Mouse (Mus musculus) heart, embryonic 16.5 days (tissue): ENCODE results near the gene Slc13a3. TPM values are rescaled to one million over a fixed set of nuclear protein-coding genes. Genes with fewer than 3 reads are reported as not detected.

Experiments used
- ATAC-seq: fragments of 200-750 bp; cut with Nextera tagmentation; replicated peaks from 2 replicates; pipeline ENCODE4 v1.8.0; 2017; ENCODE audit warnings: moderate number of reproducible peaks; ENCODE audit not compliant: insufficient read depth, low FRiP score; ENCODE audit errors: extremely low read depth
- H3K27ac ChIP-seq: fragments of 300-500 bp; sonication (generic); 2 replicates; pipeline ENCODE4 v1.5.1; 2014; ENCODE audit warnings: mild to moderate bottlenecking, low read length, control low read depth, moderate library complexity
- H3K27me3 ChIP-seq: fragments of 300-500 bp; sonication (generic); 2 replicates; pipeline ENCODE4 v1.6.1; 2014; ENCODE audit warnings: low read length, mixed read lengths; ENCODE audit not compliant: control insufficient read depth, insufficient read depth
- H3K36me3 ChIP-seq: fragments of 300-500 bp; sonication (generic); 2 replicates; pipeline ENCODE4 v1.6.1; 2014; ENCODE audit not compliant: control insufficient read depth, insufficient read depth
- H3K4me1 ChIP-seq: fragments of 300-500 bp; sonication (generic); 2 replicates; pipeline ENCODE4 v1.6.1; 2014; ENCODE audit warnings: low read length, mixed read lengths; ENCODE audit not compliant: control insufficient read depth, insufficient read depth
- H3K4me2 ChIP-seq: fragments of 300-500 bp; sonication (generic); 2 replicates; pipeline ENCODE4 v1.6.1; 2014; ENCODE audit warnings: low read depth, mild to moderate bottlenecking, control low read depth, low read length
- H3K4me3 ChIP-seq: fragments of 300-500 bp; sonication (generic); 2 replicates; pipeline ENCODE4 v1.5.1; 2014; ENCODE audit warnings: mild to moderate bottlenecking, control low read depth, low read length
- H3K9ac ChIP-seq: fragments of 300-500 bp; sonication (generic); 2 replicates; pipeline ENCODE4 v1.6.1; 2014; ENCODE audit warnings: low read length, control low read depth
- H3K9me3 ChIP-seq: fragments of 300-500 bp; sonication (generic); replicated peaks from 2 replicates; pipeline ENCODE4 v1.6.1; 2016; ENCODE audit warnings: low read length; ENCODE audit not compliant: control insufficient read depth
- WGBS: fragments of 180-500 bp; shearing (Covaris S2); extraction: QIAGEN DNeasy Blood & Tissue Kit; methylation state at CpG from one replicate; pipeline ENCODE4 v1.1.7; 2014; 5-methylcytosine and 5-hydroxymethylcytosine counted together
- polyA plus RNA-seq: library from polyadenylated mRNA; unstranded; fragments of >200 nt; fragmentation: Nextera tagmentation; extraction: Ambion mirVana; gene quantifications from 2 replicates; pipeline ENCODE4 v1.2.1, GENCODE M21; 2015

Slc13a3 gene
- polyA plus RNA-seq, 1 experiment from 2014 or later, result 0.25 TPM

DNA sequence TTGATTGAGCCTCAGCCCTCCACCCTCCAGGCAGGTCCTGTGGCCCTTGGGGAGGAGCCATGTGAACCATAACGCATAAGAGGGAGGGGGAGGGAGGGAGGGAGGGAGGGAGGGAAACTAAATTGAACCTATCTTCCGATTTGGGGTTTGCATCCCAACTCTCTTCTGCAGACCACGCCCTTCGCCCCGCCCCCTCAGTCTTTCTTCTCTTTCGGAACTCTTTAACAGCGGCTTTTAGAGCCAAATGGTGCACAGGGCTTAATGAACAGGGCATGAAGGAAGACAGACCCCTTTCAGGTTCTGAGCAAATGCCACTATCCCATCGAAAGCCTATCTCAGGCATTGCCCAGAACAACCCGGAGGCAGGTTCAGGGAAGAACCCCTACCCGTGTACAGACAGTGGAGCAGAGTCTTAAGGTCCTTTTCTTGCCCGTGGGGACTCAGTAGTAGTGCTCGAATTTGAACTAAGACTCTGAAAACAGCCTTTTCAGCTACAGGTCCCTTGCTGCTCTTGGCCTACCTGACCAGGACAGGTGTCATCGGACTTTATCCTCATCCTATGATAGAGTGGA is 105.1 kb downstream of the Slc13a3 start:
- 3% methylated on average over 13 of the region's 13 CpGs for WGBS
- H3K9ac ChIP-seq, result no peak overlapping the region
- no peak overlapping the region for H3K27ac ChIP-seq
- no peaks in the 10 kb centered on the region for H3K36me3 ChIP-seq
- H3K4me2 ChIP-seq, result peak overlapping the region; percentile 25
- H3K4me3 ChIP-seq, result peak overlapping the region; percentile 5
- H3K9me3 ChIP-seq, result no peaks in the 10 kb centered on the region
- H3K27me3 ChIP-seq, result peaks cover 33% of the 10 kb centered on the region
- peaks cover 9% of the 10 kb centered on the region; the same call in 1 of the 2 replicates for H3K4me1 ChIP-seq
- no peak for ATAC-seq

DNA sequence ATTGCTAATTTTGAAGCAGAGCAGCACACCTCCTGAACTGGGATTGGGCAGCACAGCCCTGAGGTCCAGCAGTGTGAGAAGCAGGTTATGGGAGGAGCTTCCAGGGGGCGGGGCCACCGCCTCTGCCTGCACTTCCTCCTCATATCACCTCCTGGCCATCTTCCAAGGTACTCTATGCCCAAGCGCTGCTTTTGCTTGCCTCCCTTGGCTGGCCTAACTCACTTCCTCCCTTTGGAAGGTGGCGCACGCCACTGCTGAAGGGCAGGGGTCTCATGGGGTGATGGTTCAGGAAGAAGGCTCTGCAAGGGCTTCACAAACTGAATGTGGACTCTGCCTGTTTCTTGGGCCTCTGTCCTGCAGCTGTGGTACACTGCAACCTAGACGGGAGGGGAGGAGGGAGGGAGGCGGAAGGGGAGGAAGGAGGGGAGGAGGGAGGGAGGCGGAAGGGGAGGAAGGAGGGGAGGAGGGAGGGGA is 105.9 kb downstream of the Slc13a3 start:
- no peak overlapping the region for H3K4me3 ChIP-seq
- H3K9me3 ChIP-seq, result no peaks in the 10 kb centered on the region
- H3K4me1 ChIP-seq, result peaks cover 9% of the 10 kb centered on the region; the same call in 1 of the 2 replicates
- H3K27ac ChIP-seq, result no peak overlapping the region
- no peak for ATAC-seq
- H3K36me3 ChIP-seq, result no peaks in the 10 kb centered on the region
- H3K27me3 ChIP-seq, result peaks cover 36% of the 10 kb centered on the region
- H3K9ac ChIP-seq, result no peak overlapping the region
- 2% methylated on average over 5 of the region's 8 CpGs for WGBS
- H3K4me2 ChIP-seq, result no peak overlapping the region; the same call in 1 of the 2 replicates

DNA sequence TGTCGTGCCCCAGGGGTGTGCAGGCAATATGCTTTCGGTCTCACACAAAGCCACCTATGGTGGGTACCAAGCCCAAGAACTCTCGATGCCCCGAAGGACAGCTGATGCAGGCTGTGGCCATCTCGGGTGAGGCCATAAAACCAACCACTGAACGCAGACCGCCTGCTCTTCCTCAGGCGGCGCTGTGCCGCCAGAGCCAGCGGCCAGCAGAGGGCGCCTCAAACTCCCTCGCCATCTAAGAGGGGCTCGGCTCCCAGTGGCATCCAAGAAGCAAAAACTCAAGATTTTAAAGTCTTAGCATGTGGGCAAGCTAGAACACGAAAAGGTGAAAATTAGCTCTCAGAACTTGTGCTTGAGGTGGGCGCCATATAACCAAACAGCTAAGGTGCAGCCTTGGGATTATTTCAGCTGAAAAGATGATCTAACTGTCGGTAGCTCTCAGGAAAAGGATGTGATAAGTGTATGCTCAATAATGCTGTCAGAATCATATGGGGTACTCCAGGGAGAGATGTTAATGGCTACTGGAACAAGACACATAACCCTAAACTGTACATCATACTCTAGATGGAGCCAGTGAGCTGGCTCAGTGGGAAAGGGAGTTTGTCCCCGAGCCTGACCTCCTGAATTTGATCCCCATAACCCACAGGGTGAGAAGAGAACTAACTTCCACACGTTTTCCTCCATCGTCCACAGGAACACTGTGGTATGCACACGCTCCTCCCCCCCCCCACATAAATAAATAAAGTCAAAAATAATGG is 108.5 kb downstream of the Slc13a3 start:
- Histone ChIP-seq H3K4me1 (peaks cover 9% of the 10 kb centered on the region; the same call in 1 of the 2 replicates), H3K27me3 (peaks cover 35% of the 10 kb centered on the region), H3K9me3 (no peaks in the 10 kb centered on the region), H3K4me2 (peak overlapping the region; percentile 52), H3K9ac (no peak overlapping the region), H3K27ac (no peak overlapping the region), H3K36me3 (no peaks in the 10 kb centered on the region), H3K4me3 (no peak overlapping the region)
- no peak for ATAC-seq
- WGBS, result 13% methylated on average over 21 of the region's 21 CpGs

- WGBS, result 85% methylated on average over 6 of the region's 6 CpGs
Measured at GRCm38 (mm10) chr2:165363282-165363681, 109.7 kb downstream of the Slc13a3 start.

DNA sequence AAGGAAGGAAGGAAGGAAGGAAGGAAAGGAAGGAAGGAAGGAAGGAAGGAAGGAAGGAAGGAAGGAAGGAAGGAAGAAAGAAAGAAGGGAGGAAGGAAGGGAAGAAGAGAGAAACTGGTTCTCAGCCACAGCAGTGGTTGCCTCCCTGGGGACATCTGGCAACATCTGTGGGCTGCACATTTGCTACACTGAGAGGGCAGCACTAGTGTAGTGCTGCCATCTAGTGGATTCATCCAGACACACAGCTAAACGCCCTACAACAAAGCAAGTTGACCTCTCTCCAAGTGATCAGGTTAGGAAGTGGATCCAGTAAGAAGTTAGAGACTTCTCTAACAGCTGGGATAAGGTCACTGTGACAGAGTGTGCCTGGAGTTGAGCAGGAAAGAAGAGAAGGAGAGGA is 112.2 kb downstream of the Slc13a3 start:
- Histone ChIP-seq H3K9ac (no peak overlapping the region), H3K4me2 (no peak overlapping the region), H3K27me3 (peaks cover 14% of the 10 kb centered on the region; the same call in 1 of the 2 replicates), H3K36me3 (no peaks in the 10 kb centered on the region), H3K4me1 (no peaks in the 10 kb centered on the region), H3K9me3 (no peaks in the 10 kb centered on the region), H3K4me3 (no peak overlapping the region), H3K27ac (no peak overlapping the region)
- 0% methylated on average over 1 of the region's 1 CpGs for WGBS
- no peak for ATAC-seq

More at GRCm38 (mm10) chr2:165363282-165363681, 109.7 kb downstream of the Slc13a3 start:
- Histone ChIP-seq H3K27ac (no peak overlapping the region), H3K9me3 (no peaks in the 10 kb centered on the region), H3K9ac (no peak overlapping the region), H3K27me3 (peaks cover 28% of the 10 kb centered on the region), H3K36me3 (no peaks in the 10 kb centered on the region), H3K4me2 (no peak overlapping the region), H3K4me1 (peaks cover 6% of the 10 kb centered on the region; the same call in 1 of the 2 replicates), H3K4me3 (no peak overlapping the region)
- ATAC-seq, result no peak

Other genes with a start within 250 kb of the Slc13a3 start
- gene Cdh22, start 238.4 kb downstream of the Slc13a3 start, polyA plus RNA-seq, result 0.11 and 0.19 TPM in 2 replicates
- gene Slc35c2, start 185.4 kb downstream of the Slc13a3 start, polyA plus RNA-seq, result 40.4 and 43.9 TPM in 2 replicates
- gene Elmo2, start 146.8 kb downstream of the Slc13a3 start, polyA plus RNA-seq, result 44.9 and 46.2 TPM in 2 replicates
- 0.29 and 0.34 TPM in 2 replicates for gene Zfp663, start 104.5 kb downstream of the Slc13a3 start, polyA plus RNA-seq
- 3.5 and 3.6 TPM in 2 replicates for gene Zfp334, start 85.0 kb downstream of the Slc13a3 start, polyA plus RNA-seq
- gene Ocstamp, start 72.8 kb downstream of the Slc13a3 start, polyA plus RNA-seq, result 0.04 TPM in 1 of 2 replicates, not detected in the other
- gene Trp53rka, start 20.1 kb upstream of the Slc13a3 start, polyA plus RNA-seq, result 23.6 and 25.6 TPM in 2 replicates
- 5.4 and 5.8 TPM in 2 replicates for gene Slc2a10, start 30.6 kb upstream of the Slc13a3 start, polyA plus RNA-seq
- gene Eya2, start 121.8 kb upstream of the Slc13a3 start, polyA plus RNA-seq, result 3.6 and 5.8 TPM in 2 replicates